Mouse (Mus musculus) hindbrain, embryonic 10.5 days (tissue): ENCODE measurements at regions not wholly inside any gene's neighbourhood (a gene's known extent, or its start where the extent isn't known, plus 50 kb on each side); places are given as distances from the start of the nearest gene placed in this dataset.

Source experiments
- DNase-seq: peaks from one replicate; pipeline ENCODE4 v3.0.0-alpha.2; 2017; ENCODE audit warnings: low spot score
- H3K27ac ChIP-seq: fragments of 300-500 bp; sonication (generic); 2 replicates; pipeline ENCODE4 v1.5.1; 2016; ENCODE audit warnings: mild to moderate bottlenecking, moderate library complexity
- H3K27me3 ChIP-seq: fragments of 300-500 bp; sonication (generic); 2 replicates; pipeline ENCODE4 v1.6.1; 2016; ENCODE audit warnings: mild to moderate bottlenecking; ENCODE audit not compliant: poor library complexity, insufficient read depth, severe bottlenecking
- H3K36me3 ChIP-seq: fragments of 300-500 bp; sonication (generic); 2 replicates; pipeline ENCODE4 v1.6.1; 2016; ENCODE audit warnings: mild to moderate bottlenecking, moderate library complexity
- H3K4me1 ChIP-seq: fragments of 300-500 bp; sonication (generic); replicated peaks from 2 replicates; pipeline ENCODE4 v1.6.1; 2016; ENCODE audit warnings: mild to moderate bottlenecking
- H3K4me3 ChIP-seq: fragments of 300-500 bp; sonication (generic); 2 replicates; pipeline ENCODE4 v1.5.1; 2016; ENCODE audit warnings: mild to moderate bottlenecking, moderate library complexity
- H3K9me3 ChIP-seq: fragments of 300-500 bp; sonication (generic); 2 replicates; pipeline ENCODE4 v1.6.1; 2016; ENCODE audit warnings: mild to moderate bottlenecking, moderate library complexity
- whole genome bisulfite sequencing: fragments of 180-500 bp; shearing (Covaris S2); methylation state at CpG from one replicate; pipeline ENCODE4 v1.1.7; 2016; 5-methylcytosine and 5-hydroxymethylcytosine counted together

GRCm38 (mm10) chr1:130274470-130274869, 148.3 kb downstream of the Cd55b start:
- DNase-seq, result no peak
- peaks cover 6% of the 10 kb centered on the region; the same call in 1 of the 2 replicates for H3K9me3 ChIP-seq
- no peak overlapping the region for H3K27ac ChIP-seq
- H3K4me1 ChIP-seq, result no peaks in the 10 kb centered on the region; the same call in 1 of the 2 replicates
- no peak overlapping the region for H3K4me3 ChIP-seq
- 55% methylated on average over 4 of the region's 4 CpGs for WGBS
- no peaks in the 10 kb centered on the region for H3K27me3 ChIP-seq
- H3K36me3 ChIP-seq, result no peaks in the 10 kb centered on the region

- no peaks in the 10 kb centered on the region for H3K9me3 ChIP-seq
- no peak for DNase-seq
- H3K36me3 ChIP-seq, result no peaks in the 10 kb centered on the region
- H3K4me3 ChIP-seq, result no peak overlapping the region
- H3K27me3 ChIP-seq, result no peaks in the 10 kb centered on the region
- H3K27ac ChIP-seq, result no peak overlapping the region
- WGBS, result 88% methylated on average over 2 of the region's 2 CpGs
- H3K4me1 ChIP-seq, result peaks cover 5% of the 10 kb centered on the region
Observed at GRCm38 (mm10) chr1:130270457-130270856, 152.4 kb downstream of the Cd55b start.
